In genomic region chr6:50760367-50760766, GRCm38 (mm10) we compare ENCODE assay signal across 13 mouse cellular contexts.
"Had no signal": no experiment of that assay in that cellular context is flagged by ENCODE, and none has a peak within 500 bp of the region (broad histone marks: within the 10 kb centered on the region; RNA-seq: fewer than 3 reads in every experiment).

No protein-coding gene starts in this region.

- H3K36me3 ChIP-seq: lung, embryonic 15.5 days; midbrain, embryonic 12.5 days; neural tube, embryonic 15.5 days had no signal

- H3K27me3 ChIP-seq: lung, embryonic 15.5 days; midbrain, embryonic 12.5 days; neural tube, embryonic 15.5 days had no signal

- H3K9ac ChIP-seq: liver, embryonic 14.5 days; lung, embryonic 15.5 days; midbrain, embryonic 12.5 days; neural tube, embryonic 15.5 days had no signal

- H3K4me2 ChIP-seq: lung, embryonic 15.5 days; midbrain, embryonic 12.5 days; neural tube, embryonic 15.5 days had no signal

- H3K4me3 ChIP-seq: left cerebral cortex, adult 2 months; lung, embryonic 15.5 days; midbrain, embryonic 12.5 days; myocyte; neural tube, embryonic 15.5 days had no signal

- H3K9me3 ChIP-seq: lung, embryonic 15.5 days; midbrain, embryonic 12.5 days; neural tube, embryonic 15.5 days had no signal

- H3K4me1 ChIP-seq: lung, embryonic 15.5 days; midbrain, embryonic 12.5 days; neural tube, embryonic 15.5 days had no signal

- H3K27ac ChIP-seq: hindbrain, postnatal 0 days; left cerebral cortex, adult 2 months; liver, embryonic 14.5 days; lung, embryonic 15.5 days; midbrain, embryonic 12.5 days; neural tube, embryonic 15.5 days had no signal

- ATAC-seq: hindbrain, postnatal 0 days had no signal

- DNase-seq: kidney, adult 18-20 months; kidney, postnatal 10 days; liver; right cerebral cortex, adult 18-20 months; thymus, adult 18-20 months; thymus, postnatal 25 days had no signal
